Mouse (Mus musculus): Measurements from ENCODE around the gene Slc38a9.

- TF ChIP-seq MAFK (IDR thresholded peaks at IDR 0.05; ENCODE audit: insufficient read depth, low read depth, low read length) (no peak), ZC3H11A (IDR thresholded peaks at IDR 0.05; ENCODE audit: borderline replicate concordance, low read depth, low read length) (no peak), ZNF384 (IDR thresholded peaks at IDR 0.05; ENCODE audit: low read depth, low read length) (no peak), HCFC1 (IDR thresholded peaks at IDR 0.05; ENCODE audit: borderline replicate concordance, insufficient read depth, low read length) (no peak), CHD2 (IDR thresholded peaks at IDR 0.05; ENCODE audit: low read depth, low read length) (no peak)
These were observed 15.6 kb upstream of the Slc38a9 start for GRCm38 (mm10) chr13:112644996-112645395.
